Mouse (Mus musculus) midbrain, postnatal 0 days (tissue): ENCODE results near the gene Itga6. TPM values are rescaled to one million over a fixed set of nuclear protein-coding genes. Genes with fewer than 3 reads are reported as not detected.

Experiments
- ATAC-seq: fragments of 200-750 bp; cut with Nextera tagmentation; 2 replicates; pipeline ENCODE4 v1.8.0; 2017; ENCODE audit warnings: moderate number of reproducible peaks, mild to moderate bottlenecking, moderate TSS enrichment, moderate library complexity; ENCODE audit not compliant: low FRiP score
- DNase-seq: peaks from one replicate; pipeline ENCODE4 v3.0.0-alpha.2; 2015; ENCODE audit warnings: low spot score
- H3K27ac ChIP-seq: fragments of 300-500 bp; sonication (generic); 2 replicates; pipeline ENCODE4 v1.5.1; 2014; ENCODE audit warnings: low read depth, mild to moderate bottlenecking, low read length, mixed read lengths
- H3K27me3 ChIP-seq: fragments of 300-500 bp; sonication (generic); 2 replicates; pipeline ENCODE4 v1.6.1; 2014; ENCODE audit warnings: low read length, control low read depth, mixed read lengths; ENCODE audit not compliant: insufficient read depth
- H3K36me3 ChIP-seq: fragments of 300-500 bp; sonication (generic); 2 replicates; pipeline ENCODE4 v1.6.1; 2014; ENCODE audit warnings: low read length, control low read depth, mixed read lengths; ENCODE audit not compliant: insufficient read depth
- H3K4me1 ChIP-seq: fragments of 300-500 bp; sonication (generic); 2 replicates; pipeline ENCODE4 v1.6.1; 2014; ENCODE audit warnings: mild to moderate bottlenecking, control low read depth, antibody characterized with exemption, low read length, mixed read lengths; ENCODE audit not compliant: insufficient read depth
- H3K4me2 ChIP-seq: fragments of 300-500 bp; sonication (generic); 2 replicates; pipeline ENCODE4 v1.6.1; 2014; ENCODE audit warnings: low read depth, mild to moderate bottlenecking, low read length, mixed read lengths; ENCODE audit not compliant: poor library complexity, severe bottlenecking
- H3K4me3 ChIP-seq: fragments of 300-500 bp; sonication (generic); 2 replicates; pipeline ENCODE4 v1.5.1; 2014; ENCODE audit warnings: low read depth, mild to moderate bottlenecking, low read length, moderate library complexity
- H3K9ac ChIP-seq: fragments of 300-500 bp; sonication (generic); replicated peaks from 2 replicates; pipeline ENCODE4 v1.6.1; 2014; ENCODE audit warnings: mild to moderate bottlenecking, low read length, moderate library complexity, mixed read lengths; ENCODE audit not compliant: poor library complexity, severe bottlenecking
- H3K9me3 ChIP-seq: fragments of 300-500 bp; sonication (generic); 2 replicates; pipeline ENCODE4 v1.6.1; 2016; ENCODE audit warnings: low read length, control low read depth
- CTCF ChIP-seq: IDR thresholded peaks from 2 replicates; pipeline ENCODE4 v1.5.1; 2016; ENCODE audit warnings: antibody characterized with exemption, mild to moderate bottlenecking
- WGBS: fragments of 180-500 bp; shearing (Covaris S2); extraction: QIAGEN DNeasy Blood & Tissue Kit; methylation state at CpG from one replicate; pipeline ENCODE4 v1.1.7; 2014; 5-methylcytosine and 5-hydroxymethylcytosine counted together
- polyA plus RNA-seq: library from polyadenylated mRNA; unstranded; fragments of >200 nt; fragmentation: Nextera tagmentation; extraction: Ambion mirVana; gene quantifications from 2 replicates; pipeline ENCODE4 v1.2.1, GENCODE M21; 2015
- total RNA-seq: library from RNA; depleted of rRNA; stranded (reverse); fragments of >200 nt; gene quantifications from 2 replicates; pipeline ENCODE4 v1.2.3, GENCODE M21; 2014

Gene Itga6
- total and polyA plus RNA-seq, 2 experiments from 2014 or later = 16.0 to 38.9 TPM

GRCm38 (mm10) chr2:71755748-71756147 lies 10.3 kb downstream of the Itga6 start:
- Histone ChIP-seq H3K4me1 (no peaks in the 10 kb centered on the region), H3K4me3 (no peak overlapping the region), H3K9ac (no peak overlapping the region), H3K9me3 (no peaks in the 10 kb centered on the region), H3K36me3 (no peaks in the 10 kb centered on the region), H3K4me2 (no peak overlapping the region), H3K27ac (no peak overlapping the region), H3K27me3 (no peaks in the 10 kb centered on the region)
- DNase-seq = no peak
- no peak for TF ChIP-seq CTCF
- WGBS = 91% methylated on average over 4 of the region's 4 CpGs
- no peak for ATAC-seq

GRCm38 (mm10) chr2:71757098-71757497 lies 11.7 kb downstream of the Itga6 start:
- ATAC-seq (no peak), DNase-seq (no peak)
- H3K4me3 ChIP-seq = no peak overlapping the region
- no peaks in the 10 kb centered on the region for H3K27me3 ChIP-seq
- no peak overlapping the region for H3K27ac ChIP-seq
- 75% methylated on average over 5 of the region's 5 CpGs for WGBS
- no peak overlapping the region for H3K4me2 ChIP-seq
- no peak overlapping the region for H3K9ac ChIP-seq
- no peaks in the 10 kb centered on the region for H3K9me3 ChIP-seq
- no peak for TF ChIP-seq CTCF
- no peaks in the 10 kb centered on the region for H3K36me3 ChIP-seq
- H3K4me1 ChIP-seq = no peaks in the 10 kb centered on the region

GRCm38 (mm10) chr2:71758591-71759531 lies 13.4 kb downstream of the Itga6 start:
- no peak overlapping the region for H3K27ac ChIP-seq
- WGBS = 51% methylated on average over 19 of the region's 19 CpGs
- H3K4me3 ChIP-seq = no peak overlapping the region
- H3K4me1 ChIP-seq = no peaks in the 10 kb centered on the region
- DNase-seq (no peak), ATAC-seq (no peak)
- no peaks in the 10 kb centered on the region for H3K27me3 ChIP-seq
- H3K4me2 ChIP-seq = no peak overlapping the region
- no peak for TF ChIP-seq CTCF
- H3K36me3 ChIP-seq = no peaks in the 10 kb centered on the region
- H3K9ac ChIP-seq = no peak overlapping the region
- no peaks in the 10 kb centered on the region for H3K9me3 ChIP-seq

DNA sequence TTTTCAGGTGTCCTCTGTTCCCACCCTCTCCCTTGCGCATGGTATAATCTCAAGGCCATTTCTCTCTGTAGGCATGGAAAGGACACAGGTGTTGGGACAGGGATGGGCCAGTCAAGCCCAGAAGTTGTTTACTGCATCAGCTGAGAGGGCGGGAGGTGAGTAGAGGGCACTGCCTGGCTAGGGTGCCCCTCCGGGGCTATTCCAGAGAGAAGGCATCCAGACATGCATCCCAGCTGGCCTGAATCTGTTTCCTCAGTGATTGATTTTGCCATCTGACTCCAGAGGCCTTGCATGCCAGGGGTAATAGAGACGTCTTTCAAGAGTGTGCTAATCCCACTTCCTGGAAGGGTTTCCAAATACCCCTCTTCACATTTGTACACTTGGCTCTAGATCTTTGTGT lies 14.7 kb downstream of the Itga6 start:
- TF ChIP-seq CTCF = no peak
- Histone ChIP-seq H3K9ac (no peak overlapping the region), H3K4me1 (no peaks in the 10 kb centered on the region), H3K27ac (no peak overlapping the region), H3K4me3 (no peak overlapping the region), H3K9me3 (no peaks in the 10 kb centered on the region), H3K36me3 (no peaks in the 10 kb centered on the region), H3K4me2 (no peak overlapping the region), H3K27me3 (no peaks in the 10 kb centered on the region)
- DNase-seq = no peak
- 77% methylated on average over 4 of the region's 4 CpGs for WGBS
- no peak for ATAC-seq

DNA sequence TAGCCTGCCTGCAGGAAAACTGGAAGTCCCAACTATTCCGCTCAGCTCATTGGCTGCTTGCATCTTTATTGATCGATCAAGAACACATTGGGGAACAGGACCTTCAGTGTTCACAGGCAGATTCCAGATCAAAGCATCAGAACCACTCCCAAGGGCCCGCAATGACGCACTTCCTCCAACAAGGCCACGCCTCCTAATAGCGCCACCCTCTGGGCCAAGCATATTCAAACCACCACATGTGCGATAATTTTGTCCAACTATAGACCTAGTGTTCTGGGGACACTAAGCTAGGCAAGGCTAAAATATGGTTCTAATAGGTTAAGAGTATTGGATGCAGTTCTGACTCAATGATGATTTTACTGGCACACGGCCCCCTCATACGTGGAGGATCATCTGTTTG lies 15.7 kb downstream of the Itga6 start:
- no peak overlapping the region for H3K9ac ChIP-seq
- H3K36me3 ChIP-seq = no peaks in the 10 kb centered on the region
- DNase-seq = no peak
- H3K4me3 ChIP-seq = no peak overlapping the region
- no peaks in the 10 kb centered on the region for H3K4me1 ChIP-seq
- no peak overlapping the region for H3K27ac ChIP-seq
- ATAC-seq = no peak
- H3K4me2 ChIP-seq = no peak overlapping the region
- no peaks in the 10 kb centered on the region for H3K27me3 ChIP-seq
- 95% methylated on average over 9 of the region's 9 CpGs for WGBS
- no peak for TF ChIP-seq CTCF
- H3K9me3 ChIP-seq = no peaks in the 10 kb centered on the region

- Histone ChIP-seq H3K36me3 (no peaks in the 10 kb centered on the region), H3K9me3 (no peaks in the 10 kb centered on the region), H3K27ac (no peak overlapping the region), H3K4me3 (no peak overlapping the region), H3K9ac (no peak overlapping the region), H3K27me3 (no peaks in the 10 kb centered on the region), H3K4me2 (no peak overlapping the region), H3K4me1 (no peaks in the 10 kb centered on the region)
- no peak for ATAC-seq
- no peak for DNase-seq
- TF ChIP-seq CTCF = no peak
- WGBS = 77% methylated on average over 5 of the region's 5 CpGs
These were observed 19.1 kb downstream of the Itga6 start for GRCm38 (mm10) chr2:71764525-71764924.
